Mouse (Mus musculus) left cerebral cortex, postnatal 4 days (tissue): ENCODE results near the gene Stxbp3. TPM values are rescaled to one million over a fixed set of nuclear protein-coding genes. Genes with fewer than 3 reads are reported as not detected.

Source experiments
- DNase-seq: peaks from one replicate; pipeline ENCODE4 v3.0.0-alpha.2; 2022
- intact Hi-C: fragments of 180-260 bp; cut with DNase I; formaldehyde crosslinking; loops from one replicate; pipeline ENCODE4 v1.15.1; 2025
- total RNA-seq, 2 experiments: library from RNA; stranded (reverse); gene quantifications; 2 replicates each; pipeline ENCODE4 v1.2.3; 2021

Stxbp3 gene
- total RNA-seq, 2 experiments from 2014 or later, result 10.6 to 12.2 TPM

DNA sequence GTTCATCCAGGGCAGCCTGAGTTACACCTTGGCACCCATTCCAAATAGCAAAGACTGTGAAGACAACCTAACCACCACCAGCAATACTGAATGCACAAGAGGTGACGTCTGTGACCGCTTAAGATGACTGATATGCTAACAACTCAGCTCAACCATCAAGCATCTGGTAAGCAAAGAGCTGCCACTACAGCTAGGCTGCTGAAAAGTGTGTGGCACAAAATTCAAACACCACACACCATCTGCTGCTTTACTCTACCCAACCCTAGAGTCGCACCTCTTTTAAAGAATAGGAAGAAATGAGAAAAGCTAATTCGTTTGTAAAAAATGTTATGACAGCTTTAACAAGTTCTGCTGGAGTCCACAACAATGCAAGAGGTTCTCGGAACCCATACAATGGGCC, 34.7 kb downstream of the Stxbp3 start:
- no peak for DNase-seq
- intact Hi-C loops, result no loop called here

GRCm38 (mm10) chr3:108798375-108798774, 42.0 kb downstream of the Stxbp3 start:
- DNase-seq, result no peak

DNA sequence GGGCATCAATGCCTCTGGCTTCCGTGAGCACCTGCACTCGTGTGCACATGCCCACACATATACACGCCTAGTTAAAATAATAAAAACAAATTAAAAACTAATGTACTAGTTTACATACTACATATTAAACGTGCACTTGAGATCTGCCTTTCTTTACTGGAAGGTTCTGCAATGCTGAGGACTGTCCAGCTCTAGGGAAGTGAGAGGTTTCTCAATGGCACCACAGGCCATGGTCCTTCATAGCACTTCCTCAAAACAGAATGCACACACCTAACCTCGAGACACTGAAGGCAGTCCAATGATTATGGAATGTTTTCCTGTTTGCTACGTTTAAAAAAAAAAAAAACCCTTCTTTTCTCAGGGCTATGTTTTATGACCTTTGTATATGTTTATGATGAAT, 42.6 kb downstream of the Stxbp3 start:
- no peak for DNase-seq

More at GRCm38 (mm10) chr3:108798375-108798774, 42.0 kb downstream of the Stxbp3 start:
- intact Hi-C loops, result no loop called here

DNA sequence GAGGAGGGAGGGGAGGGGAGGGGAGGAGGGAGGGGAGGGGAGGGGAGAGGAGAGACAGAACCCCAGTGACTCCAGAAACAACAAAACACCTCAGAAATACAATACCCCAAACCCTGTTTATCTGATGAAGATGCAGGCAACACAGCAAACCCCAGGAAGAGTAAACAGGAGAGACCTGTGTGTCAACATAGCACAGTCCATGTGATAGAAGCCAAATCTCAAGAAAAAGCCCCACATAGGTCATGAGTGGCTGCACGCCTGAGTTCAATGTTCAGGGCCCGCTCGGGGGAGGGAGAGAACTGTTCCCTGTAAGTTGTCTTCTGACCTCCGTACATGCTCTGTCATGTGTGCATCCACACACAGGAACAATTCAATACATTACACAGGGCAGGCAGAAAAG, 43.9 kb downstream of the Stxbp3 start:
- intact Hi-C loops, result no loop called here
- DNase-seq, result no peak

More for the DNA sequence above, 42.6 kb downstream of the Stxbp3 start:
- intact Hi-C loops, result no loop called here

GRCm38 (mm10) chr3:108795554-108796299, 44.6 kb downstream of the Stxbp3 start:
- intact Hi-C loops, result no loop called here
- DNase-seq, result no peak

- intact Hi-C loops, result no loop called here
Observed at GRCm38 (mm10) chr3:108794780-108795179, 45.5 kb downstream of the Stxbp3 start.

GRCm38 (mm10) chr3:108792420-108792819, 47.9 kb downstream of the Stxbp3 start:
- DNase-seq, result no peak
- intact Hi-C loops, result no loop called here

More at GRCm38 (mm10) chr3:108794780-108795179, 45.5 kb downstream of the Stxbp3 start:
- DNase-seq, result no peak

DNA sequence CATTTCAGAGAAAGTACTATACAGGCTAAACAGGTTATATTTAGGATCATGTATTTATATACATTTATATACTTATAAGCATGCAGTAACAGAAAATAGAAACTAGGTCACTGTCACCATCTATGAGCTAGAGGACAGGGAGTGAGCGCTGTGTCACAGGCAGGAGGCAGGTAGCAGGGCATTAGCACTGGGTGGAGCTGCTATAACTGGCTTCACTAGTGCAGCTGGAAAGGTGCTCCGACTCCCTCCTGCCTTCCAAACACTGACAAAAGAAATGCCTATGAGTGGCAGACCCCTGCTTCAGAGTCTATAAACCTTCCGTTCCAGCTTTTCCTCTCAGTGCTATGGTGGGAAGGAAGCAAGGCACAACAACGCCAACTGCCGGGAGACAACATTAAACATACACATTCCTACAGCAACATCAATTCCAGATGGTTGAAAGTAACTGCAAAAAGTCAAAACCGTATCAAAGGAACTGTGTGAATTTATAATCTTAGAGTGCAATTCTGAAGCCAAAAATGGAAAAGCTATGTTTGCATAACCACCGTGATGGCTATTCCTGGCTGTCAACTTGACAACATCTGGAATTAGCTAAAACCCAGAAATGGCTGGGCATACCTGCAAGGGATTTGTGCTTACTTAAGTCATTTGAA, 49.1 kb downstream of the Stxbp3 start:
- intact Hi-C loops, result no loop called here

GRCm38 (mm10) chr3:108790499-108790898, 49.8 kb downstream of the Stxbp3 start:
- intact Hi-C loops, result no loop called here

More for the DNA sequence above, 49.1 kb downstream of the Stxbp3 start:
- DNase-seq, result no peak

GRCm38 (mm10) chr3:108789299-108789698, 51.0 kb downstream of the Stxbp3 start:
- intact Hi-C loops, result no loop called here
- no peak for DNase-seq

More at GRCm38 (mm10) chr3:108790499-108790898, 49.8 kb downstream of the Stxbp3 start:
- no peak for DNase-seq

DNA sequence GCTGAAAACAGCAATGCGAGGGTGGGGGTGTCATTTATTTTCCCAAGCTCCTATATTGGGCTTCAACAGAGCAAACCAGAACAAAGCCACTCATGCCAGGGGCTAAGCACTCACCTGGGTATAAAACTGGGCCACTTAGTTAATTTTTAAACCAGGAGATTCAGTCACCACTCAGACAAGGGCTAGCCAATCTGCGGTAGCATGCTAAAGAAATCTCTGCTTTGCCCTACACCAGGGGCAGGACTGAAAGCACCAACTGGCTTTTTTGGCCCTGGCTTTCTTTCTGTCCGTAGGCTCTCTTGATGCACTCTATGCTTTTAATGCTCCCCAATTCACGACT, 51.9 kb downstream of the Stxbp3 start:
- no peak for DNase-seq
- intact Hi-C loops, result no loop called here

GRCm38 (mm10) chr3:108787754-108788454, 52.4 kb downstream of the Stxbp3 start:
- intact Hi-C loops, result no loop called here
- no peak for DNase-seq

- intact Hi-C loops, result no loop called here
Observed at GRCm38 (mm10) chr3:108786520-108786919, 53.8 kb downstream of the Stxbp3 start.

DNA sequence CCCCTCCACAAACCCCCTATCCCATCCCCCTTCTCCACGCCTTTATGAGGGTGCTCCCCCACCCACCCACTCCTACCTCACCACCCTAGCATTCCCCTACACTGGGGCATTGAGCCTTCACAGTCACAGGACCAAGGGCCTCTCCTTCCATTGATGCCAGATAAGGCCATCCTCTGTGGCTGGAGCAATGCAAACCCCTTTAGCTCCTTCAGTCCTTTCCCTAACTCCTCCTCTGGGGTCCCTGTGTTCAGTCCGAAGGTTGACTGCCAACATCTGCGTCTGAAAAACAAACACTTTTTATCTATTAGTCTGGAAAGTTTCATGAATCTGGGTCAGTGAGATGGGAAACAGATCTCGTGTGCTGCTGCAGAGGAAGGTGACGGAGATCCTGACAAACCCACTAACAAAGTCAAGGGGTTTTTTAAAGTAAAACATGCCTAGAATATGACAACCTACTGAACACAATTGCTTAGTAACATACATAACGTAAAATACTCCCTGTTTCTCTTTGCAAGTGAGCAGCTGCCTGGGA, 57.9 kb downstream of the Stxbp3 start:
- no peak for DNase-seq
- intact Hi-C loops, result no loop called here

More at GRCm38 (mm10) chr3:108786520-108786919, 53.8 kb downstream of the Stxbp3 start:
- DNase-seq, result no peak

DNA sequence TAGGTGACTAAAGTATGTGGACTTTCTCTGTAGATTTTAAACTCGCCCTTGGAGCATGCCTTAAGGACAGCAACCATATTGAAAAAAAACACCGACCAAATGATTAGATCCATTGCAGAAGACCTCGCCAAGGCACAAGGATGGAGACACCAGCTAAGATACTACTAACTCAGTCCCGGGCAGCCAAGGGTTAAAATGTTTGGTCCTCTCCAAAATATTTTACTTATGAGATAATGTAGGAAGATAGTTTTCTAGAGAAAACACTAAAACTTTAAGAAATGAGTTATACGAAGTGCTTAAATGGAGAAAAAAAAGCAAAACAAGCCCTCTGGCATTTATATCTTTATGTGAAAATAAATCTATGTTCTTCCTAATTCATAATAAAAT, 58.4 kb downstream of the Stxbp3 start:
- DNase-seq, result no peak
- intact Hi-C loops, result no loop called here

- intact Hi-C loops, result no loop called here
- no peak for DNase-seq
Observed at GRCm38 (mm10) chr3:108781238-108781883, 59.0 kb downstream of the Stxbp3 start.

GRCm38 (mm10) chr3:108778761-108779540, 61.4 kb downstream of the Stxbp3 start:
- DNase-seq, result no peak
- intact Hi-C loops, result no loop called here

GRCm38 (mm10) chr3:108772811-108773210, 67.5 kb downstream of the Stxbp3 start:
- intact Hi-C loops, result loop anchor here (5.0 kb wide), 1 partner anchor 71 kb away; no protein-coding TSS in a partner anchor
- no peak for DNase-seq

DNA sequence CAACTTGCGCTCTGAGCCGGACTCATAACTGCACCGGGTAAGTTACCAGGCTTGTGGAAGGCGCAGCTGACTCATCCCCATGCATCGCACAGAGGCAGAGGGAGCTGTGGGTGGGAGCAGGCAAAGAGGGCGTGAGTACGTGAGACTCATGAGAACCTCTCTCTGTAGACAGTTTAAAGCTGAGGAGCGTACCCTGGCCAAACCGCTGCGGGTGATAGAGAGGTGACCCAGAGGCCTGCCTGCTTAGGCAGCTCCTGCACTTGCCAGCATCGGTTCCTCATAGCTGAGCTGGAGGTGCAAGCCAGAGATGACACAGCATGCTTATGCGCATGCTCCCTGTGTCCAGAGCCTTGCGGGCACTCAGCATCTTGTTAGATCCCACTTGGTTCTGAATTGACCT, 68.1 kb downstream of the Stxbp3 start:
- DNase-seq, result no peak
- intact Hi-C loops, result loop anchor here (5.0 kb wide), 1 partner anchor 70 kb away; no protein-coding TSS in a partner anchor
